Mouse (Mus musculus) neural tube, embryonic 12.5 days (tissue): ENCODE measurements around the gene Mobp. TPM values are rescaled to one million over a fixed set of nuclear protein-coding genes. Genes with fewer than 3 reads are reported as not detected.
A peak's percentile ranks its signal among the peaks of the same experiment; 100 is the strongest.

ENCODE experiments used
- ATAC-seq: fragments of 200-750 bp; cut with Nextera tagmentation; 2 replicates; pipeline ENCODE4 v1.8.0; 2017; ENCODE audit warnings: low read depth, mild to moderate bottlenecking, moderate TSS enrichment, moderate library complexity; ENCODE audit not compliant: low FRiP score
- H3K27ac ChIP-seq: fragments of 300-500 bp; sonication (generic); 2 replicates; pipeline ENCODE4 v1.5.1; 2016
- H3K27me3 ChIP-seq: fragments of 300-500 bp; sonication (generic); replicated peaks from 2 replicates; pipeline ENCODE4 v1.6.1; 2016; ENCODE audit warnings: mild to moderate bottlenecking
- H3K36me3 ChIP-seq: fragments of 300-500 bp; sonication (generic); 2 replicates; pipeline ENCODE4 v1.6.1; 2016; ENCODE audit warnings: mild to moderate bottlenecking
- H3K4me1 ChIP-seq: fragments of 300-500 bp; sonication (generic); 2 replicates; pipeline ENCODE4 v1.6.1; 2016
- H3K4me2 ChIP-seq: fragments of 300-500 bp; sonication (generic); replicated peaks from 2 replicates; pipeline ENCODE4 v1.6.1; 2016; ENCODE audit warnings: mild to moderate bottlenecking
- H3K4me3 ChIP-seq: fragments of 300-500 bp; sonication (generic); 2 replicates; pipeline ENCODE4 v1.5.1; 2016
- H3K9ac ChIP-seq: fragments of 300-500 bp; sonication (generic); 2 replicates; pipeline ENCODE4 v1.6.1; 2016; ENCODE audit warnings: mild to moderate bottlenecking
- H3K9me3 ChIP-seq: fragments of 300-500 bp; sonication (generic); 2 replicates; pipeline ENCODE4 v1.6.1; 2016; ENCODE audit warnings: mild to moderate bottlenecking
- WGBS: fragments of 180-500 bp; shearing (Covaris S2); methylation state at CpG from one replicate; pipeline ENCODE4 v1.1.7; 2016; 5-methylcytosine and 5-hydroxymethylcytosine counted together
- polyA plus RNA-seq: library from polyadenylated mRNA; unstranded; fragments of >200 nt; fragmentation: Nextera tagmentation; extraction: Ambion mirVana; gene quantifications from 2 replicates; pipeline ENCODE4 v1.2.1, GENCODE M21; 2016

The Mobp gene
- polyA plus RNA-seq, 1 experiment from 2014 or later = 0.08 TPM

- no peak overlapping the region for H3K4me3 ChIP-seq
- no peak overlapping the region for H3K4me2 ChIP-seq
- no peaks in the 10 kb centered on the region for H3K27me3 ChIP-seq
- H3K27ac ChIP-seq = no peak overlapping the region
- WGBS = 90% methylated on average over 4 of the region's 4 CpGs
- no peak for ATAC-seq
- no peaks in the 10 kb centered on the region for H3K9me3 ChIP-seq
- no peaks in the 10 kb centered on the region for H3K4me1 ChIP-seq
- no peak overlapping the region for H3K9ac ChIP-seq
- H3K36me3 ChIP-seq = peaks cover 57% of the 10 kb centered on the region
These were observed 31.3 kb upstream of the Mobp start for GRCm38 (mm10) chr9:120118212-120118611.

- Histone ChIP-seq H3K36me3 (peaks cover 70% of the 10 kb centered on the region), H3K4me1 (no peaks in the 10 kb centered on the region), H3K9ac (no peak overlapping the region), H3K27ac (no peak overlapping the region), H3K9me3 (no peaks in the 10 kb centered on the region), H3K4me3 (no peak overlapping the region), H3K27me3 (no peaks in the 10 kb centered on the region), H3K4me2 (no peak overlapping the region)
- WGBS = 93% methylated on average over 7 of the region's 7 CpGs
- no peak for ATAC-seq
These were observed 29.0 kb upstream of the Mobp start for GRCm38 (mm10) chr9:120120503-120120902.

- Histone ChIP-seq H3K36me3 (peaks cover 51% of the 10 kb centered on the region), H3K9ac (peak overlapping the region; percentile 38; the same call in 1 of the 2 replicates), H3K4me3 (peak overlapping the region; percentile 100), H3K27me3 (no peaks in the 10 kb centered on the region), H3K27ac (no peak overlapping the region), H3K4me2 (peak overlapping the region; percentile 77), H3K4me1 (peaks cover 14% of the 10 kb centered on the region), H3K9me3 (no peaks in the 10 kb centered on the region)
- WGBS = 63% methylated on average over 11 of the region's 11 CpGs
- ATAC-seq = peak; percentile 15; the same call in 1 of the 2 replicates
These were observed 22.6 kb upstream of the Mobp start for GRCm38 (mm10) chr9:120126868-120127267.

- Histone ChIP-seq H3K36me3 (peaks cover 54% of the 10 kb centered on the region), H3K4me3 (peak within 1 kb of the TSS; percentile 100), H3K27me3 (no peaks in the 10 kb centered on the region), H3K4me2 (peak within 1 kb of the TSS; percentile 77), H3K4me1 (peaks cover 14% of the 10 kb centered on the region), H3K9me3 (no peaks in the 10 kb centered on the region), H3K9ac (peak within 1 kb of the TSS; percentile 98), H3K27ac (peak within 1 kb of the TSS; percentile 76; the same call in 1 of the 2 replicates)
- WGBS = under 1% methylated on average over 70 of the region's 72 CpGs
- peak; percentile 95 for ATAC-seq
These were observed 21.8 kb upstream of the Mobp start, which contains the start of gene Rpsa for GRCm38 (mm10) chr9:120127538-120128251. Rpsa (plus strand) TSS chr9:120127689.

- Histone ChIP-seq H3K4me2 (peak overlapping the region; percentile 77), H3K27ac (no peak overlapping the region), H3K9ac (peak overlapping the region; percentile 98; the same call in 1 of the 2 replicates), H3K36me3 (peaks cover 42% of the 10 kb centered on the region), H3K4me1 (peaks cover 14% of the 10 kb centered on the region), H3K27me3 (no peaks in the 10 kb centered on the region), H3K4me3 (no peak overlapping the region), H3K9me3 (no peaks in the 10 kb centered on the region)
- 68% methylated on average over 10 of the region's 10 CpGs for WGBS
- no peak for ATAC-seq
These were observed 20.2 kb upstream of the Mobp start for GRCm38 (mm10) chr9:120129276-120129675.

- H3K4me3 ChIP-seq = no peak overlapping the region
- H3K4me2 ChIP-seq = no peak overlapping the region
- WGBS = 89% methylated on average over 3 of the region's 3 CpGs
- H3K9me3 ChIP-seq = no peaks in the 10 kb centered on the region
- H3K9ac ChIP-seq = no peak overlapping the region
- H3K4me1 ChIP-seq = peaks cover 14% of the 10 kb centered on the region
- no peaks in the 10 kb centered on the region for H3K27me3 ChIP-seq
- H3K36me3 ChIP-seq = peaks cover 40% of the 10 kb centered on the region
- no peak overlapping the region for H3K27ac ChIP-seq
- no peak for ATAC-seq
These were observed 17.7 kb upstream of the Mobp start for GRCm38 (mm10) chr9:120131784-120132288.

GRCm38 (mm10) chr9:120132980-120133754 lies 16.3 kb upstream of the Mobp start:
- WGBS = 36% methylated on average over 8 of the region's 8 CpGs
- ATAC-seq = no peak
- Histone ChIP-seq H3K9ac (no peak overlapping the region), H3K27me3 (no peaks in the 10 kb centered on the region), H3K4me3 (no peak overlapping the region), H3K9me3 (no peaks in the 10 kb centered on the region), H3K4me1 (peaks cover 14% of the 10 kb centered on the region), H3K27ac (no peak overlapping the region), H3K36me3 (peaks cover 40% of the 10 kb centered on the region), H3K4me2 (no peak overlapping the region)

- 67% methylated on average over 6 of the region's 6 CpGs for WGBS
- Histone ChIP-seq H3K27me3 (no peaks in the 10 kb centered on the region), H3K27ac (no peak overlapping the region), H3K4me3 (no peak overlapping the region), H3K9ac (no peak overlapping the region), H3K4me2 (no peak overlapping the region), H3K36me3 (peaks cover 38% of the 10 kb centered on the region), H3K4me1 (peaks cover 8% of the 10 kb centered on the region), H3K9me3 (no peaks in the 10 kb centered on the region)
- ATAC-seq = no peak
These were observed 15.6 kb upstream of the Mobp start for GRCm38 (mm10) chr9:120133755-120134475.

GRCm38 (mm10) chr9:120134529-120135160 lies 14.9 kb upstream of the Mobp start:
- H3K9me3 ChIP-seq = no peaks in the 10 kb centered on the region
- H3K4me3 ChIP-seq = no peak overlapping the region
- no peak for ATAC-seq
- 89% methylated on average over 13 of the region's 13 CpGs for WGBS
- H3K9ac ChIP-seq = no peak overlapping the region
- no peak overlapping the region for H3K27ac ChIP-seq
- H3K4me2 ChIP-seq = no peak overlapping the region
- H3K4me1 ChIP-seq = peaks cover under 1% of the 10 kb centered on the region; the same call in 1 of the 2 replicates
- H3K27me3 ChIP-seq = no peaks in the 10 kb centered on the region
- peaks cover 31% of the 10 kb centered on the region for H3K36me3 ChIP-seq

GRCm38 (mm10) chr9:120135454-120135853 lies 14.1 kb upstream of the Mobp start:
- peaks cover 25% of the 10 kb centered on the region for H3K36me3 ChIP-seq
- no peak overlapping the region for H3K9ac ChIP-seq
- no peak for ATAC-seq
- no peaks in the 10 kb centered on the region for H3K27me3 ChIP-seq
- H3K4me1 ChIP-seq = no peaks in the 10 kb centered on the region
- H3K27ac ChIP-seq = no peak overlapping the region
- WGBS = 89% methylated on average over 11 of the region's 11 CpGs
- no peaks in the 10 kb centered on the region for H3K9me3 ChIP-seq
- H3K4me2 ChIP-seq = no peak overlapping the region
- no peak overlapping the region for H3K4me3 ChIP-seq

- Histone ChIP-seq H3K4me3 (no peak overlapping the region), H3K9ac (no peak overlapping the region), H3K27me3 (no peaks in the 10 kb centered on the region), H3K4me2 (no peak overlapping the region), H3K36me3 (no peaks in the 10 kb centered on the region), H3K27ac (no peak overlapping the region), H3K4me1 (no peaks in the 10 kb centered on the region), H3K9me3 (no peaks in the 10 kb centered on the region)
- 12% methylated on average over 4 of the region's 4 CpGs for WGBS
- no peak for ATAC-seq
These were observed 8.9 kb upstream of the Mobp start for GRCm38 (mm10) chr9:120140652-120141051.
